Mouse (Mus musculus): Measurements from ENCODE around the gene Mknk2. TPM values are rescaled to one million over a fixed set of nuclear protein-coding genes. Genes with fewer than 3 reads are reported as not detected.

The Mknk2 gene
- polyA plus RNA-seq, 1 experiment from 2014 or later, result 86.5 TPM

DNA sequence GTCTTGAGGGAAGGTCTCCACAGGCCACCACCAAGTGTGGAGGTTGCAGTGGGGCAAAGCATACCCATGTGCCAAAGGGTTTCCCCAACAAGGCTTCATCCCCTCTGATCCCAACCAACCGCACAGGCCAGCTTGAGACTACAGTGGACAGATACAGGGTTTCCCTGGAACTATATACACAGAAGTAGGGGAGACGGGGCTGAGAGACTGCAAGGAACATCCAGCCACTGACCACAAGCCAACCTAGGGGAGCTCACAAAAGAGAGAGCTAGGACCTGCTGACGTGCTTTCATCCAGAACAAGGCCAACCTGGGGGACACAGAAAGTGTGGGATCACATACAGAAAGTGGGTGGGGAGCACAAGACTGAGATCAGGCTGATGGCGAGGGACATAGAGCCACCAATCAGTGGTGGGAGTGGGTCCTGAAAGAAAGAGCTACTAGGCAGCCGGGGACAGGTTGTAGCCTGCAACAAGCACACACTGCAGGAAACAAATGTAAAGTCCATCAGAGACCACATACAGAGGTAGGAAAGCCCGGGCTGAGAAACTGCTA is 3.0 kb downstream of the Mknk2 start:
- no peaks in the 10 kb centered on the region for H3K9me3 ChIP-seq
- peak overlapping the region; percentile 97 for H3K9ac ChIP-seq
- peaks cover 34% of the 10 kb centered on the region for H3K36me3 ChIP-seq
- peaks cover 65% of the 10 kb centered on the region for H3K4me1 ChIP-seq
- no peak for ATAC-seq (ENCODE audit: low FRiP score, low read depth)
- H3K27ac ChIP-seq, result no peak overlapping the region
- peak overlapping the region; percentile 89 for H3K4me2 ChIP-seq (replicated peaks)
- H3K4me3 ChIP-seq, result peak overlapping the region; percentile 68
- 26% methylated on average over 6 of the region's 6 CpGs for WGBS
- no peaks in the 10 kb centered on the region for H3K27me3 ChIP-seq (replicated peaks)

DNA sequence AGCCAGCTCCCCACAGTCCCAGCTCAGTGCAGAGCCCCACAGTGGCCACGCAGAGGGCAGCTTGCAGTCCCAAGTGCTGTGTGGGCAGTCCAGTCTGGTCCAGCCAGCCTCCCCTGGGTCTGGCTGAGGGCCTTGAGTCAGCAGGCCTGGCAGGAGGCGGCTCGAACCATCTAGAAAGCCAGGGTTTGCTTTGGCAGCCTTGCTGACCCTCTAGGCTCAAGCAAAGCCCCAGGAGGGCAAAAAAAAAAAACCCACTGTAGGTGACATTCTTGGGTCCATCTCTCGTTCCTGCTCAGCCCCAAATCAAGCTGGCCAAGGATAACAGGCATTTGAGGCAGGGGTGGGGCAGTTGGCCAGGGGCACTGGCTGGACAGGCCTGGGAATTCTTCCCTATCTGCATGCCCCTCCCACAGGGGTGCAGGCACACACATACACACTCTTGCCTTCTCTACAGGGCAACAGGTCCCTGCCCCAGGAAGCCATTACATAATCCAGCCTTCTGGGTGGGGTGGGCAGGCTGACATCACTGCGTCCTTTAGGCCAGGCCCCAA is 3.7 kb downstream of the Mknk2 start:
- Histone ChIP-seq H3K27ac (no peak overlapping the region), H3K36me3 (peaks cover 41% of the 10 kb centered on the region), H3K9ac (peak overlapping the region; percentile 97), H3K4me3 (peak overlapping the region; percentile 68), H3K27me3 (replicated peaks) (no peaks in the 10 kb centered on the region), H3K4me2 (replicated peaks) (peak overlapping the region; percentile 89), H3K4me1 (peaks cover 61% of the 10 kb centered on the region), H3K9me3 (no peaks in the 10 kb centered on the region)
- 70% methylated on average over 5 of the region's 5 CpGs for WGBS
- ATAC-seq (ENCODE audit: low FRiP score, low read depth), result no peak

DNA sequence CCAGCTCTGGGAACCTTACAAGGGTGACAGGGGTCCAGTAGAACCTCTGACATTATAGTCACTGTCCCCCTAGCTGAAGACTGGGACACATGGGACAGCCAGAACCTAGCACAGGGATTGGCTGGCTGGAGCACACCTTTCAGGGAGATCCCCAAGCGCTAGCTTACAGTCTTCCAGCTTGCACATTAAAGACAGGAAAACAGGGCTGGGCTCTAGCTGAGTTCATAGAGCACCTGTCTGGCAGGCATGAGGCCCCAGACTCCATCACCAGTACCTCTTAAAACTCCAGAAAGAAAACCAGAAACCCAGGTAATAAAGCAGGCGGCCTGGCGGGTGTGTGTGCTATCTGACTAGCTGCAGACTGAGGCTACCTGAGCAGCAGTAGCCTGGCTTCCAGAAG is 4.2 kb downstream of the Mknk2 start:
- H3K27me3 ChIP-seq (replicated peaks), result no peaks in the 10 kb centered on the region
- peaks cover 57% of the 10 kb centered on the region for H3K4me1 ChIP-seq
- H3K36me3 ChIP-seq, result peaks cover 47% of the 10 kb centered on the region
- no peak for ATAC-seq (ENCODE audit: low FRiP score, low read depth)
- no peaks in the 10 kb centered on the region for H3K9me3 ChIP-seq
- peak overlapping the region; percentile 97 for H3K9ac ChIP-seq
- WGBS, result 99% methylated on average over 3 of the region's 3 CpGs
- no peak overlapping the region for H3K4me3 ChIP-seq
- H3K27ac ChIP-seq, result no peak overlapping the region
- peak overlapping the region; percentile 89 for H3K4me2 ChIP-seq (replicated peaks)

DNA sequence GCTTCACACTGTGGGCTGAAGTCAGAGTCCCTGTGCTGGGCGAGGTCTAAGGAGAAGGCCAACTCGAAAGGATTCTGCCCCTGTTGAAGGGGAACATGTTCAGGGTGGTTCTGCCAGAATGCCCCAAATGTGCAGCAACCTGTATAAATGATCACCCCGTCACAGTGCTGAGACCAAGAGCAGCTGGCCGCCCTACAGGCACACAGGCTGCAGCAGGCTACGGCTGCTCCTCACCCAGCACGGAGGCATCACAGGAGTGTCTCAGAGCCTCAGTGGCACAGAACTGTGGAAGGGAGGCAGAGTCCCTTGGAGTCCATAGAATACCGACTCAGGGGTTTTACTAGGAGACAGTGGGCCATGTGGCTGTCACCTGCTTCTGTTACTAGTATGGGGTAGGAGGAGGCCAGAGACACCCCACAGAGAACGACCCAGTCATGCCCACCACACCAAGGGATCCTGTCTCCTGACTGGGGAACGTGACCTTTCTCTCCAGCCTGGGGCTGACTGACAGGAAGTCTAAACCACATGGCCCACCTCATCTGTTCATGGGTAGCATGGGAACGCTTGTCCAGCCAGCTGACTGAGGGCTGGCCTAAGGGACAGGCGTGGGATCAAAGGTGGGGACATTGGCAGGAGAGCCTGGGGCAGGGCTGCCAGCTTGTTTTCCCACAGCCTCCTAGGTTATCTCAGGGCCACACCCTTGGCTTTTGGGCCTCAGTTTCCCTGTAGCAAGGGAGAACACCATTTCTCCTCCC is 5.8 kb downstream of the Mknk2 start:
- H3K36me3 ChIP-seq, result peaks cover 63% of the 10 kb centered on the region
- no peaks in the 10 kb centered on the region for H3K27me3 ChIP-seq (replicated peaks)
- no peak overlapping the region for H3K4me2 ChIP-seq (replicated peaks)
- 79% methylated on average over 11 of the region's 11 CpGs for WGBS
- peaks cover 41% of the 10 kb centered on the region for H3K4me1 ChIP-seq
- ATAC-seq (ENCODE audit: low FRiP score, low read depth), result no peak
- no peaks in the 10 kb centered on the region for H3K9me3 ChIP-seq
- H3K4me3 ChIP-seq, result no peak overlapping the region
- H3K9ac ChIP-seq, result no peak overlapping the region
- no peak overlapping the region for H3K27ac ChIP-seq

DNA sequence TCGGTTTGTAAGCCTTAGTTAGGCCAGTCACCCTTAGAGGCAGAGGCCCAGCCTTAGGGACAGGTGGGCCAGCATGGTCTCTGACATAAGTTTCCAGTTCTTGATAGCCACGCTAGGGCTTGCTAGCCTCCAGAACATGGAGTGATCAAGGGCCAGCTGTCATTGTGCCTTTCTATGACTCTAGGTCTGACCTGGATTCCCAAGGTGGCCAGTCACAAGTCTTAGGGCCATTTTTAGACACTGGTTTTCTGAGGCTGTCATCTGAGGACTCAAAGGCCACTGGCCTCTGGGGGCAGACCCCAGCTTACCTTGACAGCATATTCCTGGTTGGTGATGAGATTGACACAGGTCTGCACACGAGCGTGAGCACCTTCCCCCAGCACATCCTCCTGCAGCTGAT is 6.7 kb downstream of the Mknk2 start:
- Histone ChIP-seq H3K27me3 (replicated peaks) (no peaks in the 10 kb centered on the region), H3K4me2 (replicated peaks) (no peak overlapping the region), H3K4me3 (no peak overlapping the region), H3K4me1 (peaks cover 36% of the 10 kb centered on the region), H3K36me3 (peaks cover 71% of the 10 kb centered on the region), H3K9me3 (no peaks in the 10 kb centered on the region), H3K27ac (no peak overlapping the region), H3K9ac (0 out of 2 replicates have a peak overlapping the region, but pooled peaks have one; percentile 10)
- ATAC-seq (ENCODE audit: low FRiP score, low read depth), result no peak
- 97% methylated on average over 4 of the region's 4 CpGs for WGBS

DNA sequence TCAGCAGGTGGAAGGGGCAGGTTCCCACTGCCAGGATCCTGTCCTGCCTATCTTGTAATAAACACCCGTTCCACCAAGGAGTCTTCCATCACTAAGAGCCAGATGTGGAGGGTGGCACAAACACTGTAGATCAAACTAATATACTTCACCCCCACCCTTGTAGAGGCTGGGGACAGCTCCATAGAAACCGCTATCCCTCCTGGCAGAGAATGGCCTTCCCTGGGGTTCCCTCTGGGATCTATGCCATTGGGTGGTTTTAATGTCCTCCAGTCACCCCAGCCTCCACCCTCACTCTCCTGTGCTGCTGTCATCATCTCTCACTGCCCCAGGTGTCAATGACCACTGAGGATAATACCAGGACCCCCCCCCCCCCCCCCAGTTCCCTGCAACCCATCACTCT is 7.4 kb downstream of the Mknk2 start:
- Histone ChIP-seq H3K4me2 (replicated peaks) (no peak overlapping the region), H3K4me1 (peaks cover 38% of the 10 kb centered on the region), H3K9me3 (no peaks in the 10 kb centered on the region), H3K27ac (no peak overlapping the region), H3K36me3 (peaks cover 78% of the 10 kb centered on the region), H3K27me3 (replicated peaks) (no peaks in the 10 kb centered on the region), H3K4me3 (no peak overlapping the region), H3K9ac (no peak overlapping the region)
- 86% methylated on average over 2 of the region's 2 CpGs for WGBS
- no peak for ATAC-seq (ENCODE audit: low FRiP score, low read depth)

DNA sequence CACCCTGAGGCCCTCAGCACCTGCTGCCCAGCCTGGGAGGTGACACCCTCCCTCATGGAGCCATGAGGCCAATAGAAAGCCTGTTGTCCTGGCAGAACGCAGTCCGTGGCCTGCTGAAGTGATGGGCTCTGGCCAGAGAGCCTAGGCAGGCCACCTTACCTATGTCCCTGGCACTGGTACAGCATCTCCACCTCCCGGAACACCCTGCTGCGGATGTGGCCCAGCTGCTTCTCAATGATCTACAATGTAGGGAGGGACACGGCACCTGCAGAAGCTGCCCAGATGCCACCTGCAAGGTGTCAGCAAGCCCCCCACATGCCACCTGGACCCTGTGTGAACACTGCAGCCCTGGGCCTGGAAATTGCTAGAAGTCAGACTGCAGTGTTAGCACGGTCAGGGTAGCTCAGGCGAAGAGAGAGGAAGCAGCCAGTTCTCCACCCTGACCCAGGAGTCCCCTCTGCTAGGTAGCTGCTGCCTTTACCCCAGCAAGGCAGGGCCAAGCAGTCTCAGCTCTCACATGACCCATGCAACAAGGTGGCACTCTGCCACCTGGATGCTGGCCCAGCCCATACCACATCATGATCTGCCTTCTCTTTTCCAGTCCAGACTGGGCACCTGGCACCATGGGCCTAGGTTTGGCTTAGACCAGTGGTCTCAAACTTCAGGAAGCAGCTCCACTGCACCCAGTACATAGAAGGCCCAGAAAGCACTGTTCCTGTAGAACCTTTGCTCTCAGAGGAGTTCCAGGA is 8.0 kb downstream of the Mknk2 start:
- no peak overlapping the region for H3K9ac ChIP-seq
- peaks cover 40% of the 10 kb centered on the region for H3K4me1 ChIP-seq
- peaks cover 82% of the 10 kb centered on the region for H3K36me3 ChIP-seq
- no peak overlapping the region for H3K4me3 ChIP-seq
- no peaks in the 10 kb centered on the region for H3K27me3 ChIP-seq (replicated peaks)
- no peak overlapping the region for H3K27ac ChIP-seq
- WGBS, result 94% methylated on average over 7 of the region's 7 CpGs
- no peak for ATAC-seq (ENCODE audit: low FRiP score, low read depth)
- no peaks in the 10 kb centered on the region for H3K9me3 ChIP-seq
- H3K4me2 ChIP-seq (replicated peaks), result no peak overlapping the region

DNA sequence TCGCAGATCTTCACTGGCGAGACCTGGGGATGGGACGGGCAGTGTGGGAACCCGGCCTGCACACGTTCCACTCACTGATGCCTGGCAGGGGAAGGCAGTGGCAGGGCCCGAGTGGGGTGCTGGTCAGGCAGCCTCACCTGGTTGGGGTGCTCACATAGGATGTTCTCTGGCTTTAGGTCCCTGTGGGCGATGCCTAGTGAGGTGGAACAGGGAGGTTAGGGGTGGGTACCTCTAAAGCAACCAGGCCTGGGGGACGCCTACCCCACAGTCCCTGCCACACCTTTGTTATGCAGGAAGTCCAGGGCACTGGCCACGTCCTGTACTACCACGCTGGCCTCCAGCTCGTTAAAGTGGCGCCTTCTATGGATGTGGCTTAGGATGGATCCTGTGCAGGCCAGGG is 8.9 kb downstream of the Mknk2 start:
- Histone ChIP-seq H3K9ac (no peak overlapping the region), H3K4me3 (no peak overlapping the region), H3K27ac (no peak overlapping the region), H3K36me3 (peaks cover 79% of the 10 kb centered on the region), H3K27me3 (replicated peaks) (no peaks in the 10 kb centered on the region), H3K4me1 (peaks cover 36% of the 10 kb centered on the region), H3K9me3 (no peaks in the 10 kb centered on the region), H3K4me2 (replicated peaks) (no peak overlapping the region)
- 89% methylated on average over 12 of the region's 12 CpGs for WGBS
- no peak for ATAC-seq (ENCODE audit: low FRiP score, low read depth)

DNA sequence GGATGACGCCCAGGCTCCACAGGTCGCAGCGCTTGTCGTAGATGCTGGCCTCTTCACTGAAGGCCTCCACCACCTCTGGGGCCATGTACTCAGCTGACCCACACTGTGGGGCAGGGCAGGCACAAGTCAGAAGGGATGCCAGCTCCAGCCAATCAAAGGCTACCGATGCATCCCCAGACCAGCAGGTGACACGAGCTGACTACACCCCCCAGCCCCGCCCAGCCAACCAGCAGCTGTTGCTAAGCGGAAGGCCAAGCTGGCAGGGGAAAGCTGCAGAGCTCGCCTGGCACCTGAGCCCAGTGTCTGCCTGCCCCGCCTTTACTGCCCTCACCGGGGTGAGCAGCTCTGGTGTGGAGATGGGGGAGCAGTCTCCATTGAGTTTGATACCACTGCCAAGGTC is 9.3 kb downstream of the Mknk2 start:
- 85% methylated on average over 11 of the region's 11 CpGs for WGBS
- H3K4me3 ChIP-seq, result no peak overlapping the region
- no peak overlapping the region for H3K4me2 ChIP-seq (replicated peaks)
- H3K27me3 ChIP-seq (replicated peaks), result no peaks in the 10 kb centered on the region
- H3K4me1 ChIP-seq, result peaks cover 33% of the 10 kb centered on the region
- ATAC-seq (ENCODE audit: low FRiP score, low read depth), result no peak
- peaks cover 75% of the 10 kb centered on the region for H3K36me3 ChIP-seq
- no peak overlapping the region for H3K27ac ChIP-seq
- no peak overlapping the region for H3K9ac ChIP-seq
- H3K9me3 ChIP-seq, result no peaks in the 10 kb centered on the region

DNA sequence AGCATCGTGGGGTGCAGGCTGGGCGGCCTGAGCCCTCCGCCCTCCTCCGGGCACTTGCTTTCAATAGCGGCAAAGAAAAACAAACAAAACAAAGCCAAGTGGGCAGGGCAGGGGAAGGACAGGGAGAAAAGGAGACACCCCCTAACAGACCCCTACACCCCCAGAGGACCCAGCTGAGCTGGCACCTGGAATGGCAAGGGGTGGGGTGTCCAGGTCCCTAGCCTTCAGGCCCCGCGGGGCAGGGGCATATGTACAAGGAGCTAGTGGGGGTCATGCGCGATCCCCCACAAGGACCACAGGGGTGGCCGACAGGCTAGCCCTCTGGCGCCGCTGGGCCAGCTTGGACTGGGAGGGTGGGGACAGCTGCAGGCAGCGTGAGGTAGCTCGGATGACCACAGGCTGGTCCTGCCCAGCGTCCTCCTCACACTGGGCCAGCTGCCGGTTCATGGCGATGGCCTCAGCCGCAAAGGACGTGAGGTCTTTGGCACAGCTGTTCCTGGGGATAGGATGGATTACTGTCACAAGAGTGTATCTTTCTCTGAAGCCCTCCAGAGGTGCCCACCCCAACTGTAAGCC is 11.0 kb downstream of the Mknk2 start:
- Histone ChIP-seq H3K4me3 (no peak overlapping the region), H3K36me3 (peaks cover 66% of the 10 kb centered on the region), H3K4me1 (peaks cover 23% of the 10 kb centered on the region), H3K27me3 (replicated peaks) (no peaks in the 10 kb centered on the region), H3K9me3 (no peaks in the 10 kb centered on the region), H3K9ac (no peak overlapping the region), H3K4me2 (replicated peaks) (no peak overlapping the region), H3K27ac (no peak overlapping the region)
- ATAC-seq (ENCODE audit: low FRiP score, low read depth), result no peak
- WGBS, result 85% methylated on average over 19 of the region's 19 CpGs

DNA sequence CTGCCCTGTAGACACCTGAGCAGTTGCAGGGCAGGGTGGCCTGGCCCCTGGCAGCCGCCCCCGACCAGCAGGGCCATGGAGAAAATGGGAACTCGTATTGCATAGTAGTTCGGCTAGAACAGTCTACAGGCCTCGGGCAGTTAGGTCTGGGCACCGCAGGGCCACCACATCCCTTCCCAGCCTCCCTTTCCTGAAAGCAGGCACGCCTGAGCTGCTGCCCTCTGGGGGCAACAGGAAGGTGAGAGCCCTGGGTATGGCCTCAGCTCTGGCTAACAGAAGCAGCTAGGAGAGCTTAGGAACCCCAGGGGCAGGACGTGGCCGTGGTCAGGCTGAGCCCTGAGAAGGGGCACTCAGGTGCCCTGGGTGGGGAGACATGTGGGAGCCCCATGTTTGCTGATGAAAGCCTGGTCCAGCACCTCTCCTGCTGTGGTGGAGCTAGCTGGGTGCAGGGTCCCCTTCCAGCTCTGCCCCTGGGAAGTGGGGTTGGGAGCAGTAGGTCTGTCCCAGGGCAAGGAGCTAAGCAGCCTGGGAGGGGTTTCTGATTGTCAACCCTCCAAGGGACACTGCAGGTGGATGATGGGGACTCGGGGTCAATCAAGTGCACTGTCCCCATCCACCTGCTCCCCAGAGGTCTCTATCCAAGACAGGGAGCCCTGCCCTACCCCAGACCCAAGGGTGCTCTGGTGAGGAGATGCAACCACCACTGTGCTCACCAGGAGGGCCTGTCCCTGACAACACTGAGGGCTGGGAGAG is 11.8 kb downstream of the Mknk2 start:
- Histone ChIP-seq H3K9me3 (no peaks in the 10 kb centered on the region), H3K4me2 (replicated peaks) (no peak overlapping the region), H3K36me3 (peaks cover 58% of the 10 kb centered on the region), H3K4me1 (peaks cover 21% of the 10 kb centered on the region), H3K27me3 (replicated peaks) (no peaks in the 10 kb centered on the region), H3K9ac (no peak overlapping the region), H3K4me3 (no peak overlapping the region), H3K27ac (no peak overlapping the region)
- 79% methylated on average over 10 of the region's 10 CpGs for WGBS
- ATAC-seq (ENCODE audit: low FRiP score, low read depth), result no peak
